Mouse (Mus musculus): ENCODE data around the gene Msi2. TPM values are rescaled to one million over a fixed set of nuclear protein-coding genes. Genes with fewer than 3 reads are reported as not detected.

Gene Msi2
- polyA plus RNA-seq, 1 experiment, result 14.4 TPM

DNA sequence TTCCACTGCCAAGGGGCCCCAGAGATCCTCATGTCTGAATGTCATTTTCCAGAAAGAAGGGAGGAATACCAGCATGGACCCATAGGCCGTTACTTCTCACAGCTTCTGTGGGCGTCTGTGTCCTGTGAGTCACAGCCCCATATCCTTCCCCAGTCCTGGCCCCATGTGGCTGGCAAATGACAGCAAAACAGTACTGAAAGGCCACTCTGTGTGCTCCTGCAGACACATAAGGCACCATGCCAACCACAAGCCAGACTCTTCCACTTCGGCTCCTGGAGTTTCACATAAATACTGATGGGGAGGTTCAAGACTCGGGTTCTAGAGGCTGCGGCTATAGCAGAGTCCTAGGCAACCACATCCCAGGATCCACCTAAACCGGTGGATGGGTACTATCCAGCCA, 128.7 kb downstream of the Msi2 start:
- Histone ChIP-seq H3K36me3 (replicated peaks; ENCODE audit: low read length) (peaks cover 58% of the 10 kb centered on the region), H3K4me3 (replicated peaks) (no peak overlapping the region), H3K4me1 (peaks cover 72% of the 10 kb centered on the region), H3K27me3 (replicated peaks) (no peaks in the 10 kb centered on the region), H3K9me3 (no peaks in the 10 kb centered on the region)
- TF ChIP-seq FLI1 (IDR thresholded peaks at IDR 0.05; ENCODE audit: low read length) (no peak), GATA1 (IDR thresholded peaks at IDR 0.05; ENCODE audit: borderline replicate concordance, low read length) (no peak)

- Histone ChIP-seq H3K4me1 (peaks cover 81% of the 10 kb centered on the region), H3K36me3 (replicated peaks; ENCODE audit: low read length) (peaks cover 52% of the 10 kb centered on the region), H3K27me3 (replicated peaks) (no peaks in the 10 kb centered on the region), H3K4me3 (replicated peaks) (no peak overlapping the region), H3K9me3 (no peaks in the 10 kb centered on the region)
- no peak for TF ChIP-seq FLI1 (IDR thresholded peaks at IDR 0.05; ENCODE audit: low read length)
- no peak for TF ChIP-seq GATA1 (IDR thresholded peaks at IDR 0.05; ENCODE audit: borderline replicate concordance, low read length)
Measured at GRCm38 (mm10) chr11:88588688-88589210, 129.6 kb downstream of the Msi2 start.

- peaks cover 52% of the 10 kb centered on the region for H3K36me3 ChIP-seq (replicated peaks; ENCODE audit: low read length)
- H3K27me3 ChIP-seq (replicated peaks), result no peaks in the 10 kb centered on the region
- no peak overlapping the region for H3K4me3 ChIP-seq (replicated peaks)
- H3K9me3 ChIP-seq, result no peaks in the 10 kb centered on the region
- peaks cover 87% of the 10 kb centered on the region for H3K4me1 ChIP-seq
- TF ChIP-seq GATA1 (IDR thresholded peaks at IDR 0.05; ENCODE audit: borderline replicate concordance, low read length), result no peak
- no peak for TF ChIP-seq FLI1 (IDR thresholded peaks at IDR 0.05; ENCODE audit: low read length)
Measured at GRCm38 (mm10) chr11:88587710-88588109, 130.6 kb downstream of the Msi2 start.

DNA sequence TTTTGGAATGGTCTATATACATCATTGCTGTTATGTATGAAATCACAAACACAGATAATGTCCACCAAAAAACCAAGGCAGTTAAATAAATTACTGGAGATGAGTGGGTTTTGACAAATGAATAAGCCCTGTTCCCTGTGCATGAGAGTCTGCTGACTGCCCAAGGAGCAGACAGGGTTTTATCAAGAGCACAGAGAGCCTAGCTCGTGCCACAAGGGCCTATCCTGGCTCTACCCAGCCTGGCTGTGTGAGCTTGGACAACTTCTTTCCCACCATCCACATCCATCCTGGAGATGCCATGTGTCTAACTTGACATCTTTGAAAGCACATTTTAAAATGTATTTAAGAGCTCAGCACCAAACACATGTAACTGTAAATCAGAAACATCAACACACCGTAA, 132.4 kb downstream of the Msi2 start:
- Histone ChIP-seq H3K27me3 (replicated peaks) (no peaks in the 10 kb centered on the region), H3K4me3 (replicated peaks) (no peak overlapping the region), H3K9me3 (no peaks in the 10 kb centered on the region), H3K36me3 (replicated peaks; ENCODE audit: low read length) (peaks cover 56% of the 10 kb centered on the region), H3K4me1 (peaks cover 89% of the 10 kb centered on the region)
- TF ChIP-seq GATA1 (IDR thresholded peaks at IDR 0.05; ENCODE audit: borderline replicate concordance, low read length) (no peak), FLI1 (IDR thresholded peaks at IDR 0.05; ENCODE audit: low read length) (no peak)

DNA sequence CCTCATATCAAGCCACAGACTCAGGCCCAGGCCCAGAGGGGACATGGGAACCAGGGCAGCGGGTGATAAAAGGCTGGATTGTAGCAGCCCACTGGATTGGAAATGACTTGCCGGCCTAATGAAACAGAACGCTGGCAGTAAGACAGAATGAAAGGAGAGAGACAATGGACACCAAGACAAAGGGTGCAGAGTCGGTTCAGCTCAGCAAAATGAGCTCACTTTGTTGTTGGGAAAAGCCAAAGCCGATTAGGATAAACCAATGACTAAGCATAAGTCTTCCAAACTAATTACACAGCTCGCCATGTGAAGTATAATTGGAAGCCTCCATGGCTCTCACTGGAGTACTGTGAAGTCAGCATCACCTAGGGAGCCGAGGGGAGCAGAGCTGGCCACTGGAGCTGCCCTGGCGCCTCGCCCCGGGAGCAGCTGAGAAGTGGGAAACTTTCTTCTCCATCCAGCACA, 133.1 kb downstream of the Msi2 start:
- Histone ChIP-seq H3K4me3 (replicated peaks) (peak overlapping the region; percentile 46), H3K36me3 (replicated peaks; ENCODE audit: low read length) (peaks cover 55% of the 10 kb centered on the region), H3K27me3 (replicated peaks) (no peaks in the 10 kb centered on the region), H3K4me1 (peaks cover 87% of the 10 kb centered on the region), H3K9me3 (no peaks in the 10 kb centered on the region)
- TF ChIP-seq FLI1 (IDR thresholded peaks at IDR 0.05; ENCODE audit: low read length) (no peak), GATA1 (IDR thresholded peaks at IDR 0.05; ENCODE audit: borderline replicate concordance, low read length) (no peak)

GRCm38 (mm10) chr11:88583866-88584265, 134.4 kb downstream of the Msi2 start:
- Histone ChIP-seq H3K9me3 (no peaks in the 10 kb centered on the region), H3K36me3 (replicated peaks; ENCODE audit: low read length) (peaks cover 48% of the 10 kb centered on the region), H3K27me3 (replicated peaks) (no peaks in the 10 kb centered on the region), H3K4me1 (peaks cover 85% of the 10 kb centered on the region), H3K4me3 (replicated peaks) (peak overlapping the region; percentile 62)
- TF ChIP-seq FLI1 (IDR thresholded peaks at IDR 0.05; ENCODE audit: low read length) (no peak), GATA1 (IDR thresholded peaks at IDR 0.05; ENCODE audit: borderline replicate concordance, low read length) (no peak)

- Histone ChIP-seq H3K4me3 (replicated peaks) (no peak overlapping the region), H3K9me3 (no peaks in the 10 kb centered on the region), H3K27me3 (replicated peaks) (no peaks in the 10 kb centered on the region), H3K4me1 (peaks cover 86% of the 10 kb centered on the region), H3K36me3 (replicated peaks; ENCODE audit: low read length) (peaks cover 45% of the 10 kb centered on the region)
- TF ChIP-seq GATA1 (IDR thresholded peaks at IDR 0.05; ENCODE audit: borderline replicate concordance, low read length) (no peak), FLI1 (IDR thresholded peaks at IDR 0.05; ENCODE audit: low read length) (no peak)
Measured at GRCm38 (mm10) chr11:88583259-88583833, 135.0 kb downstream of the Msi2 start.

GRCm38 (mm10) chr11:88582781-88583180, 135.5 kb downstream of the Msi2 start:
- TF ChIP-seq FLI1 (IDR thresholded peaks at IDR 0.05; ENCODE audit: low read length) (no peak), GATA1 (IDR thresholded peaks at IDR 0.05; ENCODE audit: borderline replicate concordance, low read length) (no peak)
- peaks cover 88% of the 10 kb centered on the region for H3K4me1 ChIP-seq

GRCm38 (mm10) chr11:88582021-88582707, 136.1 kb downstream of the Msi2 start:
- no peaks in the 10 kb centered on the region for H3K27me3 ChIP-seq (replicated peaks)
- no peaks in the 10 kb centered on the region for H3K9me3 ChIP-seq
- peaks cover 45% of the 10 kb centered on the region for H3K36me3 ChIP-seq (replicated peaks; ENCODE audit: low read length)
- peaks cover 92% of the 10 kb centered on the region for H3K4me1 ChIP-seq
- TF ChIP-seq FLI1 (IDR thresholded peaks at IDR 0.05; ENCODE audit: low read length) (no peak), GATA1 (IDR thresholded peaks at IDR 0.05; ENCODE audit: borderline replicate concordance, low read length) (no peak)
- peak overlapping the region; percentile 28 for H3K4me3 ChIP-seq (replicated peaks)

More at GRCm38 (mm10) chr11:88582781-88583180, 135.5 kb downstream of the Msi2 start:
- Histone ChIP-seq H3K36me3 (replicated peaks; ENCODE audit: low read length) (peaks cover 45% of the 10 kb centered on the region), H3K27me3 (replicated peaks) (no peaks in the 10 kb centered on the region), H3K4me3 (replicated peaks) (no peak overlapping the region), H3K9me3 (no peaks in the 10 kb centered on the region)

- H3K36me3 ChIP-seq (replicated peaks; ENCODE audit: low read length), result peaks cover 47% of the 10 kb centered on the region
- no peak overlapping the region for H3K4me3 ChIP-seq (replicated peaks)
- TF ChIP-seq GATA1 (IDR thresholded peaks at IDR 0.05; ENCODE audit: borderline replicate concordance, low read length) (no peak), FLI1 (IDR thresholded peaks at IDR 0.05; ENCODE audit: low read length) (no peak)
- no peaks in the 10 kb centered on the region for H3K9me3 ChIP-seq
- peaks cover 93% of the 10 kb centered on the region for H3K4me1 ChIP-seq
- no peaks in the 10 kb centered on the region for H3K27me3 ChIP-seq (replicated peaks)
Measured at GRCm38 (mm10) chr11:88581375-88581774, 136.9 kb downstream of the Msi2 start.
